Mouse (Mus musculus): Measurements from ENCODE around the gene Cfap77.

Cfap77 gene

DNA sequence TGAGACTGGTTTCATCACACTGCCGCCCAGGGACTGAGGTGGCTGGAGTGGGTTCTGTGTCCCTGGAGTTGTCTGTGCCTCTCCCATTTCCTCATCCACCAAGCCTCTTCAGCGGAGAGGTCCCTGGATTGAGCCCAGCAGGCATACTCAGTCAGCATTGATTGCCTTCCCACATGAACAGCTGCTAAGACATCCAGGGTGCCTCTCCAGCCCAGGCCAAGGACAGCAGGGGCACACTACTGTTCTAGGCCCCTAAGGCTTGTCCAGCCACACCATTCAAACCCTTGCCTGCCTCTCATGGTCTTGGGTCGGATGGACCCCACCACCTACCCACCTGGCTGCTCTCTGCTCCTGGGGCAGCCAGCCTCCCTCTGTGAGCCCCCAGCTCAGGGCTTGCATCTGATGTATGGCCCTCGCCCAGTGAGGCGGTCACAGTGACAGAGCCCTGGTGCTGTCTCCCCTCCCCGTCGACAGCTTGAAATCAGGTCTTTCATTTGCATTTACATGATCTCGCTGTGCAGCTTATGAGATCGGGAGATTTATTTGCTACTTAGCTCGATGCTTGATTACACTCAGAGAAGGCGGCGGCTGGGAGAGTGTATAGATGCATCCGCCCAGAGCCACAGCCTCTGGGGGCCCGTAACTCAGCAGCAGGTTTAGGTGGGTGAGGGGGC, 57.6 kb downstream of the Cfap77 start:
- peak in 1 of 2 experiments; percentile 30 for DNase-seq (ENCODE audit: low spot score in 2 of 2)

DNA sequence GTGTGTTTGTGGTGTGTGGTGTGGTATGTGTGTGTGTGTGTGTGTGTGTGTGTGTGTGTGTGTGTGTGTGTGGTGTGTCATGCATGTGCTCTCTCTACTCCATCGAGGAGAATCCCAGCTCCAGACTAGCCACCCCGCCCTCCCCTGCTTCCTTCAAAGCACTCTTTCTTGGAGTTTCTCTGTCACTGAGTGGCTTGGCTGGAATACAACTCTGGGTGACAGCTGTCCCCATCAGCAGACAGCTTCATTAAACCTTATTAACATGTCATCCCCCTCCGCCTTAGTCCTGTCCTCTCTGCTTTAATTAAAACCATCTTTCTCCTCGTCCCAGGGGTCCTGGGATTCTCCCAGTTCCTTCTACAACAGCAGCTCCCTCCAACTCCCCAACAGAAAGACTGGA, 59.4 kb downstream of the Cfap77 start:
- DNase-seq (ENCODE audit: low spot score in 2 of 2) = peak in 1 of 2 experiments; percentile 28

DNA sequence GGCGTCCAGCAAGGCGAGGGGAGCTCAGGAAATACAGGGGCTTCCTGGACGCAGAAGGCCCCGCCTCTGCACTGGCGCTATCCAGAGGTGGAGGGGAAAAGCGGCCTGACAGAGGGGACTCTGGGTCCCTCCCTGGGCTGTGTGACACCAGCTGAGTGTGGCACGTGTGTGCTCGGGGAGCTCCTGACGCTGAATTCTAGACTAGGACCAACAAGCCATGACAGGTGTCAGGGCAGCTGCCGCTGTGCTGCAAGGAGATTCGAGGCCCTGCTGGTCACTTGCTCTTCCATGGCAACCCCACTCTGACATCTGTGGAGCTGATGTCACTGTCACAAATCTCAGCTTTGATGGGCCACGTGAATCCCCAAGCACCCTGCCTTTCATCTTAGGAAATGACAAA, 60.9 kb downstream of the Cfap77 start:
- DNase-seq (ENCODE audit: low spot score in 2 of 2) = no peak

GRCm38 (mm10) chr2:28988781-28989180, 66.1 kb downstream of the Cfap77 start:
- no peak for DNase-seq (ENCODE audit: low spot score in 2 of 2)

- no peak for DNase-seq (ENCODE audit: low spot score in 2 of 2)
Measured at GRCm38 (mm10) chr2:28980080-28980910, 74.6 kb downstream of the Cfap77 start.

DNA sequence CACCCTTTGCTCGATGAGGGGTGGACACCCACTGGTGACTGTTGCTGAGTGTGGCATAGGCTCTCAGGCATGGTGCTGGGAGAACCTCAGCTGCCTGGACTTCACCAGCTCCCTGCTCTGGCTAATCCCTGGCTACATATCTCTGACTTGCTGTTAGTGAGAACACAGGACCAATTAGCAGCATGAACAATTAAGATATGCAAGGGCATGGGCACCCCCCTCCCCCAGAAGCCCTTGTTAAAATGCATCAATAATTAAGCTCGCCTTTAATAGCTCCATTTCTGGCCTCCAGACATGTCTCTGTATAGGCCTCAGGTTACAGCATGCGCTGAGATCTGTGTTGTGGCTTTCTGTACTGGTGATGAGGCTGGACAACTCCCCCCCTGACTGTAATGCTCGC, 76.4 kb downstream of the Cfap77 start:
- no peak for DNase-seq (ENCODE audit: low spot score in 2 of 2)

DNA sequence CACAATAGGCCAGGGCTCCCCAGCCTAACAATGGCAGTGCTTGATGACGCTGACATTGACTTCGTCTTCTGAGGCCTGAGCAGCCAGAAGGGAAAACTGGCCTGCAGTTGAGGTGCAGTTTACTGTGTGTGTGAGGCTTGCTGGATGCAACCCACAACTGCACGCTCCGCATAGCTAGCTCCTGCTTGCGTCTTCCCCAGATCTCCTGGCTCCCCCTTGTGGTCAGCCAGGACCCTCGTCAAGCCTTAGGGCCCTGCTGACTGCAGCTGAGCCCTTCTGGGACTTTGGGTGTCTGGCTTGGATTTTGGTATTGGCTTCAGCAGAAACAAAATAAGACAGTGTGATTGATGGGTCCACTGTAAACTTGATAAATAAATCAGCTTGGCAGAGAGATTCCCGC, 78.2 kb downstream of the Cfap77 start:
- peak; percentile 61 to 79 for DNase-seq (ENCODE audit: low spot score in 2 of 2)

- no peak for DNase-seq (ENCODE audit: low spot score in 2 of 2)
Measured at GRCm38 (mm10) chr2:28975604-28976003, 79.3 kb downstream of the Cfap77 start.

DNA sequence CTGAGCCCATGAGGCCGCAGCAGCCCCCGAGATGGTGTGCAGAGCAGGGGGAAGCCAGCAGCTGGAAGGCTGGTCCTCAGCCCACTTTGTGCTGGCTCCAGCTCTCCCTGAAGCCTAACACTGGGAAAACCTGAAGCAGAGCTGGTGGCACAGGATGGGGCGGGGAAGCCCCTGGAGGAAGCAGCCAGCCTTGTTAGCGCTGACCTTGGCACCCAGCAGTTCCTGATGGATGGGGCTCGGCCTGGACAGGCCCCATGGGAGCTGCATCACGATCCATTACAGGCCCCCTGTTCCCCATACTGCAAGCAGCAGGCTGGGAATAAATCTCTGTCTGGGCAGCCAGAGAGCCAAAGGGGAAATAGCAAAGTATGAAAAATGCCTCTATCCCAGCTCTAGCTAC, 80.3 kb downstream of the Cfap77 start:
- no peak for DNase-seq (ENCODE audit: low spot score in 2 of 2)

GRCm38 (mm10) chr2:28973832-28974450, 80.9 kb downstream of the Cfap77 start:
- DNase-seq (ENCODE audit: low spot score in 2 of 2) = peak in 1 of 2 experiments; percentile 15

DNA sequence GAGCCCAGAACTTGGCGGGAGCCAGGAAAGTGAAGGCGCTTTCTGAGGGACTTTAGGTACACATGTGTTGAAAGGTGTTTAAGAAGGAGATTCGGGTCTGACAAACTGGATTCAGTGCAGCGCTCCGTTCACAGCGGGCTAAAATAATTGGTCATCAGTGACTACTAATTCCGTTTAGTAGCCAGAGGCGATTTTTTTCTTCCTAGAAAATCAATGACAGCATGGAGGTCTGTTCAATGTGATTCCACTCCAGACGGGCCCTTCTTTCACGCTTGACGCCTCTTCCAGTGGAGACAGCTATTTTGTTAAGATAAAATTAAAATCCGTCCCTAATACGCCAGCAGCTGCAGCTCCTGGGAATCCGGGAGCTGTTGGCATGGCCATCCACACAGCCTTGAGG, 84.4 kb downstream of the Cfap77 start:
- no peak for DNase-seq (ENCODE audit: low spot score in 2 of 2)

DNA sequence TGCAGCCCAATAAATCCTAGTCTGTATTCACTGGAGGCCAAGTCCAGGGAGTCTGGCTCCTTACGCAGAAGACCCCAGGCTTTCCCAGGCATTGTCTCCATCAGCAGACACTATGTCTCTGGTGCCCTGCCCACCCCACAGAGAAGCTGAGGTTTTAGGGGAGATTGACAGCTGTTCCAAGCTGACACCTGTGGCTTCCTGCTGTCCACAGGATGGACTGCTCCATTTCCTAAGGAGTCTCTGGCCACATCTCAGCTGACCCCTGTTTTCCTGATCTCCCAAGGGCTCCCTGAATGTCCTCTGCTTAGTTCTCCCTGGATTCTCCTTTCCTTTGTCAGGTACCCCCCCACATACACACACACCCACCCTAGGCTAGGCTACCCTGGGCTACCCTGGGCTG, 86.6 kb downstream of the Cfap77 start:
- DNase-seq (ENCODE audit: low spot score in 2 of 2) = no peak

GRCm38 (mm10) chr2:28966151-28966795, 88.6 kb downstream of the Cfap77 start:
- no peak for DNase-seq (ENCODE audit: low spot score in 2 of 2)

DNA sequence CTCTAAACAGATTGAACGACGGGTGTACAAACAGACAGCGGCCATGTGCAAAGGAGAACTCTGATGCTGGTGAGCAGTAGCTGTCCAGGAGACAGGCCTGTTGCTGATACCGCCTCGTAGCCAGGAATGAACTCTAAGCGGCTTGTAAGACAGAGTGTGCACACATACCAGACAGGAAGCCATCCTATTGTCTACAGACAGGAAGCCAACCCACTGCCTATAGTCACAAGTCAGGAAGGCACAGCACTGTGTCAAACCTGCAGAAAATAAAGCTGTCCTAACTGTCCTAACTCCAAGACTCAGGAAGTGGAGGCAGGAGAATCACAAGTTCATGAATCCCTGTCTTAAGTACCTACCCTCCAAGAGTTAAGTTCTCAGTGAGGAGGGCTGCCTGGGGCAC, 91.3 kb downstream of the Cfap77 start:
- no peak for DNase-seq (ENCODE audit: low spot score in 2 of 2)

DNA sequence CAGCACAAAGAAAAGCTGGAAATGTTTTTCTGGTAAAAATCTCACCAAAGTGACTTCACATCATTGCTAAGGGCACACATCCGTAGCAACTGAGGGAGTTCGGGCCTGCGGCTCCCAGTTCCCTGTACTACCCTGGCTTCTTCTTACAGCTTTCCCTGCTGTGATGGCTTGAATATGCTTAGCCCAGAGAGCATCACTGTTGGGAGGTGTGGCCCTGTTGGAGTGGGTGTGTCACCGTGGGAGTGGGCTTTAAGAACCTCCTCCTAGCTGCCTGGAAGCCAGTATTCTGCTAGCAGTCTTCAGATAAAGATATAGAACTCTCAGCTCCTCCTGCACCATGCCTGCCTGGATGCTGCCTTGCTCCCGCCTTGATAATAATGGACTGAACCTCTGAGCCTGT, 93.2 kb downstream of the Cfap77 start:
- DNase-seq (ENCODE audit: low spot score in 2 of 2) = no peak

GRCm38 (mm10) chr2:28961024-28961585, 93.8 kb downstream of the Cfap77 start:
- DNase-seq (ENCODE audit: low spot score in 2 of 2) = no peak

DNA sequence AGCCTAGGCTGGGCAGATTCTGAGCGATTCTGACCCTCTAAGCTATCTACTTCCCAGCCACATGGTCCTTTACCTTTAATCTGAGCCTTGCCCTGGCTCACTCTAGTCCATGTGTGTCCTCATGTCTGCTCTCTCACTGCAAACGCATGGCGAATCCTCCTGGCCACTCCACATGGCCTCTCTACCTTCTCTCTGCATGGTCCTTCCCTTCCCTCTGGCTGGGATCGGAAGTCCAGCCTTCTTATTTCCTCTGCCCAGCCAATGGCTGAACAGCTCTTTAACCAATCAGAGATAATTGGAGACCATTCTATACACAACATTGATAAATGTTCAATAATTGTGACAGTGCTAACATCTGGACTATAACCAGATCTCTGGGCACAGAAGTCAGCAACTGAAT, 98.0 kb downstream of the Cfap77 start:
- DNase-seq (ENCODE audit: low spot score in 2 of 2) = no peak

DNA sequence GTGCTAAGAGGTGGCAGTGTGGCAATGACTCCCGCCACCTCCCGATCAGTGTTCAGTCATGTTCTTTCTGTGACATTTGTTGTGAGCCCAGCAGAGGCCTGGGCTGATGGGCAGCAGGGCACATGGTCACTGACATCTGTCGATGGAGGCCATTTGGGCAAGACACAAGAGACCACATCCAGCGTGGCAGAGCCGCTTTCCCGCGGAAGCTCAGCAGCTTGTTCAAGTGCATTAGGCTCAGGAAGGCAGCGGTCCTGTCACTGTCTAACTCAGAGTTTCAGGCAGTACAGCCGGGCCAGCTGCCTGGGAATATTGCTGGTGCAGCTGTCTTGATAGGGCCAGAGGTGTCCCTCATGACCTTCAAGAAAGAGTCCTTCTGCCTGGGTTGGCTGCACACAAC, 100.3 kb downstream of the Cfap77 start:
- DNase-seq (ENCODE audit: low spot score in 2 of 2) = no peak

GRCm38 (mm10) chr2:28952981-28953380, 101.9 kb downstream of the Cfap77 start:
- DNase-seq (ENCODE audit: low spot score in 2 of 2) = no peak

GRCm38 (mm10) chr2:28946312-28946711, 108.6 kb downstream of the Cfap77 start:
- DNase-seq (ENCODE audit: low spot score in 2 of 2) = no peak

DNA sequence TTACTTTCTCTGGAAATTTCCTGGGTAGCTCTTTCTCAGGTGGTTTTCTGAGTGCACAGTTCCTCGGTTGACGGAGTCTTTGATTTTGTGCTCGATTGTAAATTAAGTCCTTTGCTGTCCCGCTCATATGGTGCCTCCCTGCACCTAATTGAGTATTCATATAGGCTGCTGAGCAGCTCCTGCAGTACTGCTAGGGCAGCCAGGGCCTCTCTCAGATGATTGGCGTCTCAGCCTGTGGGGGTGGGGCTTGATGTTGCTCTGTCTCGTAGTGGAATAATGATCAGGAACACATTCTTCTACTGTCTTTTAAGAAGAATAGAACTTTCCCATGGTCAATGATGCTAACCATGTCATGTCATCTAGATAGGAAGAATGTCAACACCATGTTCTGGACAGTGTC, 109.5 kb downstream of the Cfap77 start:
- no peak for DNase-seq (ENCODE audit: low spot score in 2 of 2)

Measured in cerebellum, postnatal 4 days (tissue).